Mouse (Mus musculus) liver, embryonic 13.5 days (tissue): ENCODE results near the gene Tcf7l2. TPM values are rescaled to one million over a fixed set of nuclear protein-coding genes. Genes with fewer than 3 reads are reported as not detected.

Experiments used
- ATAC-seq: fragments of 200-750 bp; cut with Nextera tagmentation; 2 replicates; pipeline ENCODE4 v1.8.0; 2017; ENCODE audit warnings: low read depth, mild to moderate bottlenecking, moderate number of reproducible peaks, moderate library complexity
- DNase-seq: peaks from one replicate; pipeline ENCODE4 v3.0.0; 2022
- H3K27ac ChIP-seq: fragments of 300-500 bp; sonication (generic); 2 replicates; pipeline ENCODE4 v1.5.1; 2015; ENCODE audit warnings: moderate library complexity, mild to moderate bottlenecking, inconsistent platforms
- H3K27me3 ChIP-seq: fragments of 300-500 bp; sonication (generic); 2 replicates; pipeline ENCODE4 v1.6.1; 2015; ENCODE audit warnings: mild to moderate bottlenecking, inconsistent platforms
- H3K36me3 ChIP-seq: fragments of 300-500 bp; sonication (generic); 2 replicates; pipeline ENCODE4 v1.6.1; 2015; ENCODE audit warnings: mild to moderate bottlenecking, inconsistent platforms
- H3K4me1 ChIP-seq: fragments of 300-500 bp; sonication (generic); replicated peaks from 2 replicates; pipeline ENCODE4 v1.6.1; 2015; ENCODE audit warnings: inconsistent platforms
- H3K4me2 ChIP-seq: fragments of 300-500 bp; sonication (generic); 2 replicates; pipeline ENCODE4 v1.6.1; 2015; ENCODE audit warnings: inconsistent platforms, mild to moderate bottlenecking, moderate library complexity
- H3K4me3 ChIP-seq: fragments of 300-500 bp; sonication (generic); replicated peaks from 2 replicates; pipeline ENCODE4 v1.5.1; 2015; ENCODE audit warnings: mild to moderate bottlenecking, inconsistent platforms
- H3K9ac ChIP-seq: fragments of 300-500 bp; sonication (generic); 2 replicates; pipeline ENCODE4 v1.6.1; 2015; ENCODE audit warnings: mild to moderate bottlenecking, inconsistent platforms
- H3K9me3 ChIP-seq: fragments of 300-500 bp; sonication (generic); replicated peaks from 2 replicates; pipeline ENCODE4 v1.6.1; 2016; ENCODE audit warnings: inconsistent platforms
- WGBS: fragments of 180-500 bp; shearing (Covaris S2); methylation state at CpG from one replicate; pipeline ENCODE4 v1.1.7; 2015; ENCODE audit not compliant: insufficient replicate concordance; 5-methylcytosine and 5-hydroxymethylcytosine counted together
- polyA plus RNA-seq: library from polyadenylated mRNA; unstranded; fragments of >200 nt; fragmentation: Nextera tagmentation; extraction: Ambion mirVana; gene quantifications from 2 replicates; pipeline ENCODE4 v1.2.1, GENCODE M21; 2015

The Tcf7l2 gene
- polyA plus RNA-seq, 1 experiment from 2014 or later = 17.8 TPM

GRCm38 (mm10) chr19:55830976-55831559, 89.4 kb downstream of the Tcf7l2 start:
- no peak for DNase-seq
- 78% methylated on average over 9 of the region's 9 CpGs for WGBS

GRCm38 (mm10) chr19:55832122-55832521, 90.5 kb downstream of the Tcf7l2 start:
- peaks cover 5% of the 10 kb centered on the region; the same call in 1 of the 2 replicates for H3K36me3 ChIP-seq
- DNase-seq (no peak), ATAC-seq (no peak)
- no peak overlapping the region for H3K4me3 ChIP-seq
- no peak overlapping the region for H3K4me2 ChIP-seq
- 0 out of 2 replicates have a peak, but pooled peaks cover 3% of the 10 kb centered on the region for H3K9me3 ChIP-seq
- peaks cover 20% of the 10 kb centered on the region for H3K4me1 ChIP-seq
- no peak overlapping the region for H3K9ac ChIP-seq
- 68% methylated on average over 4 of the region's 4 CpGs for WGBS
- no peak overlapping the region for H3K27ac ChIP-seq
- H3K27me3 ChIP-seq = no peaks in the 10 kb centered on the region

More at GRCm38 (mm10) chr19:55830976-55831559, 89.4 kb downstream of the Tcf7l2 start:
- no peak overlapping the region for H3K27ac ChIP-seq
- H3K27me3 ChIP-seq = no peaks in the 10 kb centered on the region
- no peak overlapping the region for H3K4me2 ChIP-seq
- 0 out of 2 replicates have a peak, but pooled peaks cover 3% of the 10 kb centered on the region for H3K9me3 ChIP-seq
- no peak overlapping the region for H3K9ac ChIP-seq
- peaks cover 30% of the 10 kb centered on the region for H3K4me1 ChIP-seq
- peaks cover 5% of the 10 kb centered on the region; the same call in 1 of the 2 replicates for H3K36me3 ChIP-seq
- no peak for ATAC-seq
- no peak overlapping the region for H3K4me3 ChIP-seq

- H3K36me3 ChIP-seq = peaks cover 5% of the 10 kb centered on the region; the same call in 1 of the 2 replicates
- H3K9me3 ChIP-seq = 0 out of 2 replicates have a peak, but pooled peaks cover 3% of the 10 kb centered on the region
- H3K4me2 ChIP-seq = no peak overlapping the region
- ATAC-seq (no peak), DNase-seq (no peak)
- H3K4me3 ChIP-seq = no peak overlapping the region
- H3K4me1 ChIP-seq = peaks cover 15% of the 10 kb centered on the region
- H3K9ac ChIP-seq = no peak overlapping the region
- H3K27me3 ChIP-seq = no peaks in the 10 kb centered on the region
- H3K27ac ChIP-seq = no peak overlapping the region
- 77% methylated on average over 4 of the region's 4 CpGs for WGBS
These were observed 92.3 kb downstream of the Tcf7l2 start for GRCm38 (mm10) chr19:55833807-55834385.

- 80% methylated on average over 5 of the region's 5 CpGs for WGBS
- no peak for ATAC-seq
- no peak overlapping the region for H3K27ac ChIP-seq
These were observed 95.5 kb downstream of the Tcf7l2 start for GRCm38 (mm10) chr19:55836930-55837687.

GRCm38 (mm10) chr19:55837924-55838323, 96.3 kb downstream of the Tcf7l2 start:
- H3K4me2 ChIP-seq = no peak overlapping the region
- 50% methylated on average over 9 of the region's 9 CpGs for WGBS
- 0 out of 2 replicates have a peak, but pooled peaks cover 3% of the 10 kb centered on the region for H3K9me3 ChIP-seq
- no peak overlapping the region for H3K27ac ChIP-seq
- ATAC-seq = no peak
- H3K27me3 ChIP-seq = no peaks in the 10 kb centered on the region
- no peak for DNase-seq
- H3K4me1 ChIP-seq = peaks cover 34% of the 10 kb centered on the region
- peaks cover 5% of the 10 kb centered on the region; the same call in 1 of the 2 replicates for H3K36me3 ChIP-seq
- H3K4me3 ChIP-seq = no peak overlapping the region
- H3K9ac ChIP-seq = no peak overlapping the region

More at GRCm38 (mm10) chr19:55836930-55837687, 95.5 kb downstream of the Tcf7l2 start:
- H3K27me3 ChIP-seq = no peaks in the 10 kb centered on the region
- no peak for DNase-seq
- H3K4me3 ChIP-seq = no peak overlapping the region
- H3K9me3 ChIP-seq = 0 out of 2 replicates have a peak, but pooled peaks cover 3% of the 10 kb centered on the region
- H3K36me3 ChIP-seq = peaks cover 5% of the 10 kb centered on the region; the same call in 1 of the 2 replicates
- peaks cover 33% of the 10 kb centered on the region for H3K4me1 ChIP-seq
- no peak overlapping the region for H3K9ac ChIP-seq
- no peak overlapping the region for H3K4me2 ChIP-seq

GRCm38 (mm10) chr19:55838389-55839035, 96.9 kb downstream of the Tcf7l2 start:
- peaks cover 34% of the 10 kb centered on the region for H3K4me1 ChIP-seq
- H3K27me3 ChIP-seq = no peaks in the 10 kb centered on the region
- WGBS = 41% methylated on average over 5 of the region's 5 CpGs
- H3K9me3 ChIP-seq = 0 out of 2 replicates have a peak, but pooled peaks cover 3% of the 10 kb centered on the region
- H3K36me3 ChIP-seq = peaks cover 5% of the 10 kb centered on the region; the same call in 1 of the 2 replicates
- no peak overlapping the region for H3K4me2 ChIP-seq
- no peak for ATAC-seq
- no peak for DNase-seq
- H3K9ac ChIP-seq = no peak overlapping the region
- no peak overlapping the region for H3K4me3 ChIP-seq
- H3K27ac ChIP-seq = peak overlapping the region; percentile 50; the same call in 1 of the 2 replicates

- no peaks in the 10 kb centered on the region for H3K27me3 ChIP-seq
- no peak for ATAC-seq
- H3K9ac ChIP-seq = no peak overlapping the region
- DNase-seq = no peak
- no peak overlapping the region for H3K4me2 ChIP-seq
- peaks cover 34% of the 10 kb centered on the region for H3K4me1 ChIP-seq
- 24% methylated on average over 10 of the region's 10 CpGs for whole genome bisulfite sequencing
- no peak overlapping the region for H3K4me3 ChIP-seq
- H3K9me3 ChIP-seq = no peaks in the 10 kb centered on the region
- H3K36me3 ChIP-seq = no peaks in the 10 kb centered on the region
- peak overlapping the region; percentile 50 for H3K27ac ChIP-seq
These were observed 97.5 kb downstream of the Tcf7l2 start for GRCm38 (mm10) chr19:55839036-55839555.

- DNase-seq (no peak), ATAC-seq (no peak)
- no peak overlapping the region for H3K9ac ChIP-seq
- no peaks in the 10 kb centered on the region for H3K9me3 ChIP-seq
- H3K4me1 ChIP-seq = peaks cover 34% of the 10 kb centered on the region
- 65% methylated on average over 10 of the region's 10 CpGs for WGBS
- no peaks in the 10 kb centered on the region for H3K36me3 ChIP-seq
- H3K4me2 ChIP-seq = no peak overlapping the region
- no peaks in the 10 kb centered on the region for H3K27me3 ChIP-seq
- H3K27ac ChIP-seq = no peak overlapping the region
- H3K4me3 ChIP-seq = no peak overlapping the region
These were observed 99.0 kb downstream of the Tcf7l2 start for GRCm38 (mm10) chr19:55840499-55841121.

- Histone ChIP-seq H3K4me1 (peaks cover 37% of the 10 kb centered on the region), H3K9me3 (no peaks in the 10 kb centered on the region), H3K27ac (no peak overlapping the region), H3K36me3 (no peaks in the 10 kb centered on the region), H3K4me2 (no peak overlapping the region), H3K27me3 (no peaks in the 10 kb centered on the region), H3K9ac (no peak overlapping the region), H3K4me3 (no peak overlapping the region)
- no peak for ATAC-seq
- no peak for DNase-seq
- WGBS = 47% methylated on average over 7 of the region's 7 CpGs
These were observed 100.4 kb downstream of the Tcf7l2 start for GRCm38 (mm10) chr19:55842046-55842445.

- no peaks in the 10 kb centered on the region for H3K36me3 ChIP-seq
- ATAC-seq (no peak), DNase-seq (no peak)
- H3K27me3 ChIP-seq = no peaks in the 10 kb centered on the region
- WGBS = 84% methylated on average over 11 of the region's 11 CpGs
- H3K9ac ChIP-seq = no peak overlapping the region
- H3K4me2 ChIP-seq = no peak overlapping the region
- H3K27ac ChIP-seq = no peak overlapping the region
- H3K9me3 ChIP-seq = no peaks in the 10 kb centered on the region
- H3K4me3 ChIP-seq = no peak overlapping the region
- peaks cover 32% of the 10 kb centered on the region for H3K4me1 ChIP-seq
These were observed 101.7 kb downstream of the Tcf7l2 start for GRCm38 (mm10) chr19:55843111-55843887.
